Mouse (Mus musculus) heart, embryonic 14.5 days (tissue): ENCODE measurements around the gene Ttyh1. TPM values are rescaled to one million over a fixed set of nuclear protein-coding genes. Genes with fewer than 3 reads are reported as not detected.

Source experiments
- polyA plus RNA-seq: library from polyadenylated mRNA; unstranded; fragments of >200 nt; fragmentation: Nextera tagmentation; extraction: Ambion mirVana; gene quantifications from 2 replicates; pipeline ENCODE4 v1.2.1, GENCODE M21; 2014

Gene Ttyh1
- polyA plus RNA-seq, 1 experiment from 2014 or later: 0.72 TPM

Other genes starting within 250 kb of the Ttyh1 start
- gene Gm14548, start 221.3 kb upstream of the Ttyh1 start, polyA plus RNA-seq: not detected in 2 replicates
- gene Lilra6, start 203.9 kb upstream of the Ttyh1 start, polyA plus RNA-seq: 0.11 TPM in 1 of 2 replicates, not detected in the other
- 0.99 and 2.3 TPM in 2 replicates for gene Lair1, start 56.2 kb upstream of the Ttyh1 start, polyA plus RNA-seq
- 27.0 and 43.6 TPM in 2 replicates for gene Leng8, start 17.6 kb downstream of the Ttyh1 start, polyA plus RNA-seq
- gene Leng9, start 31.0 kb downstream of the Ttyh1 start, polyA plus RNA-seq: 1.5 and 2.9 TPM in 2 replicates
- gene Cdc42ep5, start 45.5 kb downstream of the Ttyh1 start, polyA plus RNA-seq: 26.7 and 26.9 TPM in 2 replicates
- 0.24 and 0.27 TPM in 2 replicates for gene Lilra5, start 118.3 kb downstream of the Ttyh1 start, polyA plus RNA-seq
- not detected in 2 replicates for gene Ncr1, start 218.3 kb downstream of the Ttyh1 start, polyA plus RNA-seq